Mouse (Mus musculus) urinary bladder, postnatal 36 days (tissue): ENCODE results near the gene Klf2.

ENCODE experiments used
- DNase-seq, 2 experiments: peaks; one replicate each; pipeline ENCODE4 v3.0.0; 2022; ENCODE audit warnings: low spot score in 2 of 2, mixed read lengths in 1 of 2

Gene Klf2

GRCm38 (mm10) chr8:72318801-72319322 lies at the start of gene Klf2:
Gene Klf2 (plus strand): TSS chr8:72319033.
- peak; percentile 94 to 98 for DNase-seq

- DNase-seq: no peak
These were observed 48.2 kb upstream of the Klf2 start for GRCm38 (mm10) chr8:72270606-72271005.

GRCm38 (mm10) chr8:72271051-72271660 lies 47.7 kb upstream of the Klf2 start:
- no peak for DNase-seq

GRCm38 (mm10) chr8:72271691-72272090 lies 47.1 kb upstream of the Klf2 start:
- DNase-seq: no peak

- peak; percentile 35 to 74 for DNase-seq
These were observed 46.5 kb upstream of the Klf2 start for GRCm38 (mm10) chr8:72272361-72272760.

- DNase-seq: no peak
These were observed 45.6 kb upstream of the Klf2 start for GRCm38 (mm10) chr8:72273111-72273770.

GRCm38 (mm10) chr8:72273807-72274206 lies 45.0 kb upstream of the Klf2 start:
- DNase-seq: no peak

- DNase-seq: no peak
These were observed 41.6 kb upstream of the Klf2 start for GRCm38 (mm10) chr8:72277244-72277643.

- no peak for DNase-seq
These were observed 39.7 kb upstream of the Klf2 start for GRCm38 (mm10) chr8:72279151-72279550.

GRCm38 (mm10) chr8:72281634-72282033 lies 37.2 kb upstream of the Klf2 start:
- DNase-seq: no peak

- no peak for DNase-seq
These were observed 33.5 kb upstream of the Klf2 start for GRCm38 (mm10) chr8:72285285-72285684.

GRCm38 (mm10) chr8:72289051-72289450 lies 29.8 kb upstream of the Klf2 start:
- DNase-seq: no peak

- DNase-seq: no peak
These were observed 27.7 kb upstream of the Klf2 start for GRCm38 (mm10) chr8:72291104-72291503.

- no peak for DNase-seq
These were observed 25.5 kb upstream of the Klf2 start for GRCm38 (mm10) chr8:72293309-72293708.

- no peak for DNase-seq
These were observed 23.7 kb upstream of the Klf2 start for GRCm38 (mm10) chr8:72295125-72295524.

GRCm38 (mm10) chr8:72295679-72296078 lies 23.2 kb upstream of the Klf2 start:
- peak in 1 of 2 experiments; percentile 84 for DNase-seq

GRCm38 (mm10) chr8:72296561-72296960 lies 22.3 kb upstream of the Klf2 start:
- DNase-seq: no peak

- no peak for DNase-seq
These were observed 19.9 kb upstream of the Klf2 start for GRCm38 (mm10) chr8:72298928-72299327.

GRCm38 (mm10) chr8:72300654-72301400 lies 18.0 kb upstream of the Klf2 start:
- DNase-seq: no peak

GRCm38 (mm10) chr8:72301497-72301896 lies 17.3 kb upstream of the Klf2 start:
- no peak for DNase-seq

GRCm38 (mm10) chr8:72302986-72303612 lies 15.7 kb upstream of the Klf2 start:
- DNase-seq: no peak

GRCm38 (mm10) chr8:72303633-72304032 lies 15.2 kb upstream of the Klf2 start:
- DNase-seq: peak; percentile 55 to 82
